In genomic region chr12:99670762-99671152, GRCm38 (mm10) we compare ENCODE assay signal across 9 mouse cellular contexts.
DNase-seq lines count a peak whose midpoint lies in the region; ATAC-seq and TF ChIP-seq lines count a peak whose summit lies in the region.
"Had no signal": no experiment of that assay in that cellular context is flagged by ENCODE, and none has a peak within 500 bp of the region (broad histone marks: within the 10 kb centered on the region; RNA-seq: fewer than 3 reads in every experiment).

No protein-coding gene starts in this region.

- H3K9me3 ChIP-seq in heart, postnatal 0 days (replicated peaks; ENCODE audit: control insufficient read depth, low read length) = no peaks in the 10 kb centered on the region
- H3K9me3 ChIP-seq in forebrain, embryonic 14.5 days (replicated peaks; ENCODE audit: control insufficient read depth, low read length) = no peaks in the 10 kb centered on the region
- H3K9me3 ChIP-seq in midbrain, embryonic 14.5 days (ENCODE audit: control insufficient read depth, low read length) = no peaks in the 10 kb centered on the region
- H3K9me3 ChIP-seq: liver, embryonic 13.5 days had no signal

- ATAC-seq in heart, postnatal 0 days (ENCODE audit: insufficient read depth, low read depth) = no peak
- ATAC-seq in forebrain, embryonic 14.5 days = peak; percentile 61
- no peak for ATAC-seq in midbrain, embryonic 14.5 days (ENCODE audit: low FRiP score, low TSS enrichment)

- H3K27ac ChIP-seq in heart, postnatal 0 days (ENCODE audit: low read depth) = no peak overlapping the region
- peak overlapping the region; percentile 73 for H3K27ac ChIP-seq in forebrain, embryonic 14.5 days (ENCODE audit: low read depth, low read length)
- H3K27ac ChIP-seq in midbrain, embryonic 14.5 days (replicated peaks; ENCODE audit: low read depth, low read length) = no peak overlapping the region; the same call in 1 of the 2 replicates
- H3K27ac ChIP-seq: liver, embryonic 13.5 days had no signal

- no peak for DNase-seq in heart, postnatal 0 days (ENCODE audit: low spot score)
- DNase-seq in heart, adult 9 months (ENCODE audit: low spot score in 2 of 2) = no peak
- peak; percentile 8 for DNase-seq in brain, embryonic 18.5 days (ENCODE audit: low read depth, low spot score)
- peak; percentile 66 for DNase-seq in forebrain, embryonic 14.5 days (ENCODE audit: low spot score)
- DNase-seq in midbrain, embryonic 14.5 days = no peak
- no peak for DNase-seq in urinary bladder, postnatal 14 days (ENCODE audit: low spot score)
- DNase-seq in adrenal gland, postnatal 4 days (ENCODE audit: low spot score in 2 of 2) = no peak
- no peak for DNase-seq in embryo, embryonic 10.5 days (ENCODE audit: low spot score)
- DNase-seq: liver, embryonic 13.5 days had no signal

- TF ChIP-seq CTCF in heart, postnatal 0 days (IDR thresholded peaks at IDR 0.05; ENCODE audit: low read depth) = no peak

- WGBS in heart, postnatal 0 days = 86% methylated on average over 7 of the region's 7 CpGs
- 20% methylated on average over 7 of the region's 7 CpGs for WGBS in forebrain, embryonic 14.5 days
- 62% methylated on average over 7 of the region's 7 CpGs for WGBS in midbrain, embryonic 14.5 days

- H3K36me3 ChIP-seq in heart, postnatal 0 days (replicated peaks; ENCODE audit: control insufficient read depth, insufficient read depth, low read length) = no peaks in the 10 kb centered on the region
- no peaks in the 10 kb centered on the region for H3K36me3 ChIP-seq in forebrain, embryonic 14.5 days (ENCODE audit: control insufficient read depth, insufficient read depth, low read length)
- H3K36me3 ChIP-seq in midbrain, embryonic 14.5 days (ENCODE audit: control insufficient read depth, insufficient read depth, low read length) = no peaks in the 10 kb centered on the region
- H3K36me3 ChIP-seq: liver, embryonic 13.5 days had no signal

- H3K4me3 ChIP-seq in heart, postnatal 0 days (ENCODE audit: low read depth, low read length) = no peak overlapping the region
- H3K4me3 ChIP-seq in forebrain, embryonic 14.5 days (ENCODE audit: low read depth, low read length) = no peak overlapping the region
- H3K4me3 ChIP-seq in midbrain, embryonic 14.5 days (replicated peaks; ENCODE audit: low read depth, low read length) = no peak overlapping the region
- H3K4me3 ChIP-seq: liver, embryonic 13.5 days had no signal

- H3K4me1 ChIP-seq in heart, postnatal 0 days (ENCODE audit: control insufficient read depth, insufficient read depth) = peaks cover 3% of the 10 kb centered on the region
- H3K4me1 ChIP-seq in forebrain, embryonic 14.5 days (ENCODE audit: control insufficient read depth, insufficient read depth, low read length) = peaks cover 22% of the 10 kb centered on the region
- peaks cover 17% of the 10 kb centered on the region for H3K4me1 ChIP-seq in midbrain, embryonic 14.5 days (ENCODE audit: control insufficient read depth, insufficient read depth, low read length)
- H3K4me1 ChIP-seq: liver, embryonic 13.5 days had no signal

- H3K9ac ChIP-seq in heart, postnatal 0 days (replicated peaks; ENCODE audit: low read depth, low read length) = no peak overlapping the region
- no peak overlapping the region for H3K9ac ChIP-seq in forebrain, embryonic 14.5 days (ENCODE audit: low read length)
- H3K9ac ChIP-seq in midbrain, embryonic 14.5 days (replicated peaks; ENCODE audit: low read length) = peak overlapping the region; percentile 23; the same call in 1 of the 2 replicates
- H3K9ac ChIP-seq: liver, embryonic 13.5 days had no signal

- TF ChIP-seq EP300 in heart, postnatal 0 days (IDR thresholded peaks at IDR 0.05; ENCODE audit: low read depth) = no peak

- H3K4me2 ChIP-seq in heart, postnatal 0 days (ENCODE audit: low read depth, low read length) = peak overlapping the region; percentile 4; the same call in 1 of the 2 replicates
- H3K4me2 ChIP-seq in forebrain, embryonic 14.5 days (ENCODE audit: low read length) = peak overlapping the region; percentile 28
- H3K4me2 ChIP-seq in midbrain, embryonic 14.5 days (ENCODE audit: low read length) = peak overlapping the region; percentile 38
- H3K4me2 ChIP-seq: liver, embryonic 13.5 days had no signal

- no peaks in the 10 kb centered on the region for H3K27me3 ChIP-seq in heart, postnatal 0 days (ENCODE audit: control insufficient read depth, insufficient read depth, low read length)
- no peaks in the 10 kb centered on the region for H3K27me3 ChIP-seq in forebrain, embryonic 14.5 days (replicated peaks; ENCODE audit: control insufficient read depth, insufficient read depth, low read length)
- H3K27me3 ChIP-seq in midbrain, embryonic 14.5 days (ENCODE audit: control insufficient read depth, insufficient read depth, low read length) = no peaks in the 10 kb centered on the region
- H3K27me3 ChIP-seq: liver, embryonic 13.5 days had no signal

Comparison
In these comparisons a context has a peak if more than half of its experiments do, and no peak if none do; other contexts are left out.
1. DNase-seq: peak in brain, embryonic 18.5 days (single experiment) and forebrain, embryonic 14.5 days (single experiment); none in heart, postnatal 0 days (single experiment), heart, adult 9 months (0 of 2), midbrain, embryonic 14.5 days (single experiment), urinary bladder, postnatal 14 days (single experiment), adrenal gland, postnatal 4 days (0 of 2) and embryo, embryonic 10.5 days (single experiment).
2. Peak in every context shown above with its lines, with median percentiles within 50 percentile points of each other: H3K4me2 ChIP-seq.